Mouse (Mus musculus) neural tube, embryonic 15.5 days (tissue): ENCODE measurements around the gene Wbp1. TPM values are rescaled to one million over a fixed set of nuclear protein-coding genes. Genes with fewer than 3 reads are reported as not detected.

Experiments used
- ATAC-seq: fragments of 200-750 bp; cut with Nextera tagmentation; 2 replicates; pipeline ENCODE4 v1.8.0; 2017; ENCODE audit warnings: mild to moderate bottlenecking, moderate TSS enrichment, moderate library complexity; ENCODE audit not compliant: low FRiP score
- H3K27ac ChIP-seq: fragments of 300-500 bp; sonication (generic); replicated peaks from 2 replicates; pipeline ENCODE4 v1.5.1; 2015; ENCODE audit warnings: mild to moderate bottlenecking, inconsistent platforms
- H3K27me3 ChIP-seq: fragments of 300-500 bp; sonication (generic); replicated peaks from 2 replicates; pipeline ENCODE4 v1.6.1; 2015; ENCODE audit warnings: inconsistent platforms
- H3K36me3 ChIP-seq: fragments of 300-500 bp; sonication (generic); 2 replicates; pipeline ENCODE4 v1.6.1; 2015; ENCODE audit warnings: inconsistent platforms
- H3K4me1 ChIP-seq: fragments of 300-500 bp; sonication (generic); 2 replicates; pipeline ENCODE4 v1.6.1; 2015; ENCODE audit warnings: inconsistent platforms
- H3K4me2 ChIP-seq: fragments of 300-500 bp; sonication (generic); 2 replicates; pipeline ENCODE4 v1.6.1; 2015; ENCODE audit warnings: inconsistent platforms, mild to moderate bottlenecking, moderate library complexity
- H3K4me3 ChIP-seq: fragments of 300-500 bp; sonication (generic); replicated peaks from 2 replicates; pipeline ENCODE4 v1.5.1; 2015; ENCODE audit warnings: mild to moderate bottlenecking, inconsistent platforms
- H3K9ac ChIP-seq: fragments of 300-500 bp; sonication (generic); replicated peaks from 2 replicates; pipeline ENCODE4 v1.6.1; 2015; ENCODE audit warnings: mild to moderate bottlenecking, inconsistent platforms
- H3K9me3 ChIP-seq: fragments of 300-500 bp; sonication (generic); replicated peaks from 2 replicates; pipeline ENCODE4 v1.6.1; 2016; ENCODE audit warnings: inconsistent platforms
- WGBS: fragments of 180-500 bp; shearing (Covaris S2); methylation state at CpG from one replicate; pipeline ENCODE4 v1.1.7; 2015; ENCODE audit warnings: mixed read lengths; 5-methylcytosine and 5-hydroxymethylcytosine counted together
- polyA plus RNA-seq: library from polyadenylated mRNA; unstranded; fragments of >200 nt; fragmentation: Nextera tagmentation; extraction: Ambion mirVana; gene quantifications from 2 replicates; pipeline ENCODE4 v1.2.1, GENCODE M21; 2015

Gene Wbp1
- polyA plus RNA-seq, 1 experiment from 2014 or later: 155 TPM

- no peak overlapping the region for H3K27ac ChIP-seq
- H3K4me2 ChIP-seq: no peak overlapping the region
- H3K9ac ChIP-seq: no peak overlapping the region
- peaks cover 44% of the 10 kb centered on the region for H3K27me3 ChIP-seq
- WGBS: 42% methylated on average over 6 of the region's 6 CpGs
- ATAC-seq: no peak
- H3K9me3 ChIP-seq: no peaks in the 10 kb centered on the region
- no peak overlapping the region for H3K4me3 ChIP-seq
- peaks cover 4% of the 10 kb centered on the region for H3K4me1 ChIP-seq
- no peaks in the 10 kb centered on the region for H3K36me3 ChIP-seq
Measured at GRCm38 (mm10) chr6:83092416-83093127, 28.8 kb downstream of the Wbp1 start.

- Histone ChIP-seq H3K4me1 (peaks cover 16% of the 10 kb centered on the region), H3K4me2 (peak overlapping the region; percentile 46), H3K9me3 (no peaks in the 10 kb centered on the region), H3K36me3 (no peaks in the 10 kb centered on the region), H3K27me3 (peaks cover 85% of the 10 kb centered on the region), H3K27ac (no peak overlapping the region), H3K4me3 (peak overlapping the region; percentile 17; the same call in 1 of the 2 replicates), H3K9ac (no peak overlapping the region)
- WGBS: 9% methylated on average over 9 of the region's 9 CpGs
- no peak for ATAC-seq
Measured at GRCm38 (mm10) chr6:83087926-83088260, 33.5 kb downstream of the Wbp1 start.

- ATAC-seq: no peak
- peaks cover 87% of the 10 kb centered on the region for H3K27me3 ChIP-seq
Measured at GRCm38 (mm10) chr6:83087205-83087925, 34.0 kb downstream of the Wbp1 start.

DNA sequence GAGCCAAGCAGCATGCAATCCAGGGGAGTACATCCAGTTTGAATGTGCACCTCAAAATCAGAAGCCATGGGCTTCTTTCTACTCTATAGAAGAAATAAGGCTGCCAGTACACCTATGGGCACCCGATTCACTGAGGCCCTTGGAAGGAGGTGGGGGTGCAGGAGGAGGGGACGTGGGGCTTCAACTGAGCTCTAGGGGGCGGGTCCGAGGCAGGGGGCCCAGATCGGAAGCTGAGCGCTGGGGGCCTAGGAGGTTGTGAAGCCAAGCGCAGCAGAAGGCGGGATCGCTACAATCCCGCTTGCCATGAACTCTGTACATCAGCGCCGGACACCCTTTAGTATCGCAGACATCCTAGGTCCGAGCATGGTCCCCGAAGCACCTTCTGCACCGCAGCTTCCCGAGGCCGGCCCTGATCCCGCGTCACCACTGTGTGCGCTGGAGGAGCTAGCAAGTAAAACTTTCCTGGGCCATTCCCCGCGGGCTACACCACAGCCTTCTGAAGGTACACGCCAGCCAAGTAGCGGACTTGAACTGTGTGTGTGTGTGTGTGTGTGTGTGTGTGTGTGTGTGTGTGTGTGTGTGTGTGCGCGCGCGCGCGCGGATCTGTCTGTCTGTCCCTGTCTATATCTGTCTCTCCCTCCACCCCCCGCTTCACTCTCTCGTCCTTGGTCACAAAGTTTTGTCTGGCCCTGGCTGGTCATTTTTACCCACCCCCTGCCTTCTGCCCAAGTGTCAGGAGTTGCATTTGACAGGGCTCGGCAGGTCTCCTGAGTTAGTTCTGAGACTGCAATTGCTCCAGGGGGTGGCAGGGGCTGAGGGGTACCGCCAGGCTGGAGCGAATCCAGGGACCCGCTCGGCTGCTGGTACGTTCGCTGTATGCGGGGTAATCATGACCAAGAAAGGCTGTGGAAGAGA, 35.0 kb downstream of the Wbp1 start, which contains the start of gene Lbx2:
TSS of gene Lbx2 (plus strand) at position 247 of the 915 bp plus-strand sequence.
- H3K4me2 ChIP-seq: peak within 1 kb of the TSS; percentile 46
- H3K36me3 ChIP-seq: peaks cover 8% of the 10 kb centered on the region
- 2% methylated on average over 42 of the region's 42 CpGs for WGBS
- H3K9me3 ChIP-seq: no peaks in the 10 kb centered on the region
- peaks cover 16% of the 10 kb centered on the region for H3K4me1 ChIP-seq
- H3K9ac ChIP-seq: no peak within 1 kb of the TSS
- no peak within 1 kb of the TSS for H3K27ac ChIP-seq
- ATAC-seq: no peak
- H3K4me3 ChIP-seq: peak within 1 kb of the TSS; percentile 17; the same call in 1 of the 2 replicates
- peaks cover 88% of the 10 kb centered on the region for H3K27me3 ChIP-seq

More at GRCm38 (mm10) chr6:83087205-83087925, 34.0 kb downstream of the Wbp1 start:
- Histone ChIP-seq H3K36me3 (0 out of 2 replicates have a peak, but pooled peaks cover under 1% of the 10 kb centered on the region), H3K27ac (no peak overlapping the region), H3K9ac (no peak overlapping the region), H3K4me3 (peak overlapping the region; percentile 17), H3K4me1 (peaks cover 16% of the 10 kb centered on the region), H3K9me3 (no peaks in the 10 kb centered on the region), H3K4me2 (peak overlapping the region; percentile 46)
- WGBS: 2% methylated on average over 47 of the region's 47 CpGs

DNA sequence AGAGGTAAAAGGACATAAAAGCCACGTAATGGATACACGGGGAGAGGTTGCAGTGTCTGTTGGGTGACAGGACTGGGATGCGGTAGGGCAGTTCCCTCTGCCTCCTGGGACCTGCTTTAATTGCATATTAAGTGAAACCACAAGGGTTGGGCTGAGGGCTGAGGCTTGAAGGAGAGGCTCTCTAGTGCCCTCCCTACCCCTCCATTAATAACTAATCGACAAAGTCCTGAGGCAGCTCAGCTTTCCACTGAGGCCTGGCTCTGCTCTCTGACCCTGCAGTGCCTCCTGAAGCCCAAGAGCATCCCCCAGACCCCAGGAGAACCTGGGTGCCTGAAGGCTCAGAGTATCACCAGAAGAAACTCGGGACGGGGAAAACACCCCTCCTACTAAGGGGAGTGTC, 36.9 kb downstream of the Wbp1 start:
- H3K4me2 ChIP-seq: no peak overlapping the region
- H3K9me3 ChIP-seq: no peaks in the 10 kb centered on the region
- H3K27me3 ChIP-seq: peaks cover 72% of the 10 kb centered on the region
- ATAC-seq: no peak
- no peak overlapping the region for H3K27ac ChIP-seq
- no peak overlapping the region for H3K9ac ChIP-seq
- H3K4me1 ChIP-seq: peaks cover 26% of the 10 kb centered on the region
- 9% methylated on average over 6 of the region's 6 CpGs for WGBS
- no peak overlapping the region for H3K4me3 ChIP-seq
- H3K36me3 ChIP-seq: peaks cover 15% of the 10 kb centered on the region

GRCm38 (mm10) chr6:83083497-83083896, 37.9 kb downstream of the Wbp1 start:
- WGBS: 13% methylated on average over 5 of the region's 5 CpGs
- H3K9me3 ChIP-seq: no peaks in the 10 kb centered on the region
- no peak overlapping the region for H3K4me2 ChIP-seq
- H3K4me3 ChIP-seq: no peak overlapping the region
- H3K9ac ChIP-seq: no peak overlapping the region
- no peak for ATAC-seq
- peaks cover 34% of the 10 kb centered on the region for H3K4me1 ChIP-seq
- H3K36me3 ChIP-seq: peaks cover 15% of the 10 kb centered on the region
- H3K27ac ChIP-seq: no peak overlapping the region
- peaks cover 64% of the 10 kb centered on the region for H3K27me3 ChIP-seq

- no peaks in the 10 kb centered on the region for H3K9me3 ChIP-seq
- no peak overlapping the region for H3K9ac ChIP-seq
- H3K27me3 ChIP-seq: peaks cover 51% of the 10 kb centered on the region
- WGBS: 94% methylated on average over 5 of the region's 5 CpGs
- H3K27ac ChIP-seq: no peak overlapping the region
- no peak overlapping the region for H3K4me3 ChIP-seq
- peaks cover 15% of the 10 kb centered on the region for H3K36me3 ChIP-seq
- ATAC-seq: no peak
- peaks cover 31% of the 10 kb centered on the region for H3K4me1 ChIP-seq
- H3K4me2 ChIP-seq: peak overlapping the region; percentile 80; the same call in 1 of the 2 replicates
Measured at GRCm38 (mm10) chr6:83080210-83080609, 41.1 kb downstream of the Wbp1 start.

GRCm38 (mm10) chr6:83078324-83078858, 43.0 kb downstream of the Wbp1 start:
- peaks cover 15% of the 10 kb centered on the region for H3K36me3 ChIP-seq
- peak overlapping the region; percentile 98 for H3K4me2 ChIP-seq
- peak overlapping the region; percentile 84 for H3K4me3 ChIP-seq
- under 1% methylated on average over 35 of the region's 46 CpGs for WGBS
- ATAC-seq: peak; percentile 95
- H3K27ac ChIP-seq: peak overlapping the region; percentile 98
- peaks cover 51% of the 10 kb centered on the region for H3K27me3 ChIP-seq
- peak overlapping the region; percentile 84 for H3K9ac ChIP-seq
- H3K9me3 ChIP-seq: no peaks in the 10 kb centered on the region
- peaks cover 27% of the 10 kb centered on the region for H3K4me1 ChIP-seq

DNA sequence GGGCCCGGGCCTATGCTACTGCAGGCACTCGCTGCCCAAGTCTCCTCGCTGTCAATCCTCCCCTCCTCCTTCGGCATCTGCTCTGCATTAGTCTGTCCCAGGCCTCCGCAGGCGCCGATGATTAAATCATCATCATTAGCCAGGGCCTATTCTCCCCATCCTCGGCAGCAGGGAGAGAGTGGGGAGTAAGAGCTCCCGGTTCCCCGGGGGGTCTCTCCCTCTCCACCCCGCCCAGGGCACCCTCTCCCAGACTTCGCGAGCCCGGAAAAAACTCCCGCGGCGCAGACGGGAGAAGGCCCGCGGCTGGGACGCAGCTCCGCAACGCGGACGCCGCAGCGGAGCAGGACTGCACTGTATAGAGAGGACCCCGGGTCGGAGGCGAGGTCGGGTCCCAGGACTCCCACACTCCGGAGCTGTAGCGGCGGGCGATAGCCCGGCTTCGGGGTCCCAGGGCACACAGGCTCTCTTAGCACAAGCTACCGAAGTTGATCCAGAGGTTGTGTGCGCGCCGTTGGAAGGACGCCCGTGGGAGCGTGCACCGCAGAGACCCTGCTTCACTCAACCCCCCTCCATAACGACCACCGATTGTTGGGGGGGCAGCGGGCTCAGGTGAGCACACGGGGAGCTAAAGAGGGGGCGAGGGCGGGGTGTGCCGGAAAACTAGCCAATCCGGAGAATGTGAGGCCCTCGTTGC, 43.6 kb downstream of the Wbp1 start, which contains the start of gene Pcgf1:
TSS of gene Pcgf1 (plus strand) at position 240 of the 694 bp plus-strand sequence.
- H3K27me3 ChIP-seq: peaks cover 50% of the 10 kb centered on the region
- under 1% methylated on average over 54 of the region's 54 CpGs for WGBS
- H3K27ac ChIP-seq: peak within 1 kb of the TSS; percentile 98
- peaks cover 27% of the 10 kb centered on the region for H3K4me1 ChIP-seq
- H3K9ac ChIP-seq: peak within 1 kb of the TSS; percentile 84
- H3K4me3 ChIP-seq: peak within 1 kb of the TSS; percentile 84
- peak; percentile 78 for ATAC-seq
- H3K36me3 ChIP-seq: peaks cover 15% of the 10 kb centered on the region
- H3K9me3 ChIP-seq: no peaks in the 10 kb centered on the region
- peak within 1 kb of the TSS; percentile 98 for H3K4me2 ChIP-seq

- Histone ChIP-seq H3K4me2 (no peak overlapping the region), H3K4me1 (peaks cover 32% of the 10 kb centered on the region), H3K9ac (no peak overlapping the region), H3K27me3 (peaks cover 64% of the 10 kb centered on the region), H3K36me3 (no peaks in the 10 kb centered on the region), H3K27ac (no peak overlapping the region), H3K4me3 (no peak overlapping the region), H3K9me3 (no peaks in the 10 kb centered on the region)
- 28% methylated on average over 2 of the region's 2 CpGs for WGBS
- no peak for ATAC-seq
Measured at GRCm38 (mm10) chr6:83074979-83075378, 46.4 kb downstream of the Wbp1 start.
